Mouse (Mus musculus) small intestine, adult 2 months (tissue): ENCODE results near the gene Gm17617.

Experiments
- CTCF ChIP-seq: fragments of 200-500 bp; IDR thresholded peaks from 2 replicates; pipeline ENCODE4 v1.5.1; 2012; ENCODE audit warnings: low read depth, mild to moderate bottlenecking, control low read depth, inconsistent platforms, low read length, moderate library complexity, mixed read lengths; ENCODE audit not compliant: insufficient replicate concordance, insufficient read length; ENCODE audit errors: extremely low read depth
- POLR2A ChIP-seq: fragments of 200-500 bp; IDR thresholded peaks from 2 replicates; pipeline ENCODE4 v1.6.1; 2012; ENCODE audit warnings: low read depth, mild to moderate bottlenecking, control low read depth, inconsistent platforms, low read length, moderate library complexity

- no peak for TF ChIP-seq POLR2A
- TF ChIP-seq CTCF, result peak; percentile 63; the same call in 1 of the 2 replicates
These were observed 2.0 kb upstream of the Gm17617 start for GRCm38 (mm10) chr13:55135382-55135781.
